Mouse (Mus musculus): ENCODE measurements around the gene Dmap1. TPM values are rescaled to one million over a fixed set of nuclear protein-coding genes. Genes with fewer than 3 reads are reported as not detected.

The Dmap1 gene
- 10 to 100 TPM; 22.3 to 35.4 (median 31.1) TPM for total RNA-seq (2022)

DNA sequence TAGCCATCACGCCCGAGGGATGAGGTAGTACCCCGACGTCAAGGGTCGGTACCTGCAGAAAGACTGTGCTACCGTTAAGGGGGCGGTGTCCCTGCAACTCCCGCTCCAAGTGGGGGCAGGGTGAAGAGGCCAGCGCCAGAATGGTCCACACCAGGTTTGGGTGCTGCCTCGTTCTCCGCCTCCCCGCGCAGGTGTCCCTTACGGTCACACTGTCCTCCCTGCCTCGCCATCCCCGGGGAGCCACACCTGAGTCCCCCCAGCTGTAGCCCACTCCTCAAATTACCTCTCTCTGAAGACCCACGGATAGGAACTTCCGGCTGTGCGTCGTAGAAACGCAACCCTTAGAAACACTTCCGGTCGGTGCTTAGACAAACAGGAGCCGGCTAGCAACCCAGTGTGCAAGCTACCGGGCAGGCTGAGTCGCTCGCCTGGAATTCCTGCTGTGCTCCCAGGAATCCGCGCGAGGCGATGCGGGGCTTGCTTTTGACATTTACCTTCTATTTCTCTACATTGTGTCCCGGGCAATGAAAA lies at the start of gene Dmap1:
Gene Dmap1 (minus strand): TSS at position 343 of the 531 bp plus-strand sequence.
- peak; percentile 65 for DNase-seq

DNA sequence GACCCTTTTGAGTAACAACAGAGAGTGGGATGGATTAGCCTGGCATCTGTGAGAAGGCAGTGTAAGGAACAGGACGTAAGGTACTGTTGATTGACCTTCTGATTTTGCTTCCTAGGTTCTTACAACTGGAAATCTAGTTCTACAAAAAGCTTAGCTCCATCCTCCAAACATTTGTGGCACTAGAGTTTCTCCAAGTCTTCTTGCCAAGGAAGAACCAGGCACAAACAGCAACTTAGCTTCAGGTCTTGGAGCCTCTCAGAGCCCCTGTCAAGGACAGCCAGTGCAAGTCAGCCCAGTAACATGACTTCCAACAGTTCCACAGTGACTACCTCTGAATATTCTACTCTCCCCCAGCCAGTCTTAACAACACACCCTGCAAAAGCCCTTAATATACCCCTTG lies 42.0 kb upstream of the Dmap1 start, which contains the start of gene Gm12845:
Gene Gm12845 (plus strand): TSS at position 301 of the 400 bp plus-strand sequence.
- DNase-seq, result no peak

GRCm38 (mm10) chr4:117713303-117714098 lies 31.4 kb upstream of the Dmap1 start:
- DNase-seq, result no peak

DNA sequence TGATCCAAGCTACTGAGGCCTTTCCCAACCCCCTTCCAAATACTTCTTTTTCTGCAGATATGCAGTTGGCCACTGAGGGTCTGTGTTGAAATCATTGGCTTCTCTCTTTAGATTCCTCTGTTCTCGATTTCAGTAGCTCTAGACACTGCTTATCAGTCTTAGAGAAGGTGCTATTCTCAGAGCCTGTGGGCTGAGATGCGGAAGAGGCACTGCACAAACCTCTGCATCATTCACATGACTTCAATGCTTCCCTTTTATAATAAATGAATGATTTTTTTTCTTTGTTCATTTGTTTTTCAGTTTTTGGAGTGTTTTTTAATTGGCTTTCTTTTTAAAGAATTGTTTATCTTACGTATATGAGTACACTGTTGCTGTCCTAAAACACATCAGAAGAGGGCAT lies 30.2 kb upstream of the Dmap1 start:
- no peak for DNase-seq

DNA sequence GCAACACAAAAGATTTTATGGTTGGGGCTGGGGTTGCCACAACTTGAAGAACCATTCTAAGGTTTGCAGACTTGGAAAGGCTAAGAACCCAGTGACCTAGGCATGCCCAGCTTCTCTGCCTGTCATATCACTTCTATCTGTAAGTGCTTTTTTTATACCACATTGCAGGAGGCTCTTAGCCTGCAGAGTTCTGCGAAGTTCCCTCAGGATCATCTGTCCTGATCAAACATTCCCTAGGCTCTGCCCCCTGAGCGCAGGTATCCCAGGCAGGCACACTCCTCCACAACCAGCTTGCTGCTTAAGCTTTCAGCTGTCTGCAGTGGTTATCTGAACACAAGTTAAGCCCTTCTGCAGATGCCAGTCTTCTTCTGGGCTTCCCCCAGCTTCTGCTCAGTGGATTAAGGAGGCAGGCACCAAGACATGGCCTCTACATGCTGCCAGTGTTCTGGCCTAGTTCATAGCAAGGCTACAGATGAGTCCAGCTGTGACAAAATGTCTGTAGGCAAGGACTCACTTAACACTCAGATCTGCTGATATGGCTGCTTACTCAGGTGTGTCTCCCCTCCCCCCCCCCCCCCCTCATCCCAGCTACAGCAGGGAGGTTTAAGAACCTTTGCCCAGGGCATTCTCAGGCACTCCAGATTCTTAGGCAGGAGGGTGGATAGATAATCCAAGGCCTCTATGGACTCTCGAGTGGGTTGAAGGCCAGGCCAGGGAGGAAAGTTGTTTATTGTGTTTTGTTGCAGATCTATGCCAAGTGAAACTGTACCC lies 26.9 kb upstream of the Dmap1 start:
- no peak for DNase-seq

GRCm38 (mm10) chr4:117705361-117705760 lies 23.3 kb upstream of the Dmap1 start:
- no peak for DNase-seq

GRCm38 (mm10) chr4:117686354-117686753 lies 4.3 kb upstream of the Dmap1 start:
- no peak for DNase-seq

GRCm38 (mm10) chr4:117683048-117683768 lies 1.1 kb upstream of the Dmap1 start:
- DNase-seq, result no peak

GRCm38 (mm10) chr4:117682463-117682862 lies 390 bp upstream of the Dmap1 start:
- DNase-seq, result no peak

- no peak for DNase-seq
Measured at GRCm38 (mm10) chr4:117680963-117681362, 1.1 kb downstream of the Dmap1 start.

- DNase-seq, result peak; percentile 34
Measured at GRCm38 (mm10) chr4:117676903-117677302, 5.2 kb downstream of the Dmap1 start.

DNA sequence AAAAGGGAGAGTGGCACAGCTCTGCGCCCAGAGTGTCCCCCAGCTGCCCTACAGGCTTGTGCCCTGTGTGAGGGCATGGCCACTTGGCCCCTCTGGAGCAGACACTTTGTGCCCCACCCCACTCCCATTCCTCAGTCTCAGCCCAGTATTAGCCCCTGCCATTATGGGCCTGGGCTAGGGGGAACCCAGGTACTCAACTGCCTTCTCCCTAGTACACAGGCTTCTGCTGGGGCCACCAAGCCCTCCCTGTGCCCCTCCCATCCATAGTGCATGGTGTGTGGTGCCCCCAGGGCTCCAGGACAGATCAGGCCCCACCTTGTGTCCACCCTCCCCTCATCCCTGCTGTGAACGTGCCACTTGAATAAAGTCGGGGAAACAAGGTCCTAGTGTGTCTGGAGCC lies 8.2 kb downstream of the Dmap1 start:
- no peak for DNase-seq

- no peak for DNase-seq
Measured at GRCm38 (mm10) chr4:117672042-117672441, 10.0 kb downstream of the Dmap1 start.

GRCm38 (mm10) chr4:117669874-117670273 lies 12.2 kb downstream of the Dmap1 start:
- no peak for DNase-seq

DNA sequence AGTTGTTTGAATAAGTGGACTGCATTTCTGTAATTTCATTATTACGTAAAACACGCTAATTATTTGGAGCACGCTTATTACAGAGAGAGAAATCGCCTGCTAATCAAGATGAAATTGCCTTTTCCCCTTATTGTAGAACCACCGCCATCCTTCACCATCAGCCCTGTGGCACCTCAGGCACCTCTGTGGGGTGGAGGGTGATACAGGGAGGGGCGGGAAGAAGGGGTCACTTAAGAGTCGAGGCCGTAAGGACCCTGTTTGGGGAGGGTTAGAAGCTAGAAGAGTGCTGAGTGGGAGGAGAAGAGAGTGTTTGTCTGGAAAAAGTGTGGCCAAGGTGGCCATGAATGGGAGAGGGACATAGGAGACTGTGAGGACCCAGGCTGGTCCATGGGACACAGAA lies 16.0 kb downstream of the Dmap1 start:
- DNase-seq, result no peak

DNA sequence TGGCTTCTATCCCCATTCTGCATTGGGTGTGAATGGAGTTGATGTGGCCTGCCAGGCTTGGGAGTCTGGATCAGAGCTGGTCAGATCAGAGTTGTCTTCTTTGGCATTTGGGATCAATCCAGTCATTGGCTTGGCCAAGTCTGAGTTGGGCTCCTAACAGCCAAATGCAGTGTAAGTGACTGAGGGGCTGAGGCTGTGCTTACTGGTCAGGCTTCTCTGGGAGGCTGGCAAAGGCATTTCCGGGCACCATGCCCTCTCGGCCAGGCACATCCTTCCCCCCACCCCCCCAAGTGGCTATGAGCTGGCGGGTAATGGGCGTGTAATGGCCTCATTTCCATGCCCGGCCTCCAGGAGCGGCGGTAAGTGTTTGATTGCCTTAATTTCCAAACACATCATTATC lies 16.5 kb downstream of the Dmap1 start:
- no peak for DNase-seq

DNA sequence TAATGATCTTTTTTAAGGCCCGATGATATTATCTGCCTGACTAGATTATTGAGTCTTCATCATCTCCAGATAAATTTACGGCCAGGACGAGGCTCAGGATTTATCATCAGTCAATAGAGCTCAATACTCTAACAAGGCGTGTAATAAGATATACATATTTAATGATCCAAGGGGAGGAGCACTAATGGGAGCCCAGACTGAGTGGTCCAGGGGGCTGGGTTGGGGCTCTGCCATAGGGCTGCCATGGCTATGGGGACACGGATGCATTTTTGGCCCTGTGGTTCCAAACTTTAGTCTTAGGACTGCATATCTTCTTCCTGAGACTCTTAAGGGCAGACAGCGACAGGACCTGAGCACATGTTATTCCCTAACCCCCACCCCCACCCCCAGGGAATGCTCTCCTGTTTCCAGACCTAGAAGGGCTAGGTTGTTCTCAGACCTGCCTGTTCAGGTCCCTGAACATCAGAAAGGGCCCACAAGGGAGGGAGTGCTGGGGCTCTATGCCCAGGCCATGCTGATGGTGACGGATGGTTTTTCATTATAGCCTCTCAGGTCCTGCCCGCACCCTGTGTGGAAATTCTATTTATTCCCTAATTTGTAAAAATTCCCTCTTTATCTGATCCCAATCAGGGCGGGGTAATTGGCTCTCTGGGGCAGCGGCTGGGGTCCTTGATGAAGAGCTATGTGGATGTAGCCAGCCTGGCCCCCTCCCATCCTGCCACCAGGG lies 17.5 kb downstream of the Dmap1 start:
- DNase-seq, result no peak

DNA sequence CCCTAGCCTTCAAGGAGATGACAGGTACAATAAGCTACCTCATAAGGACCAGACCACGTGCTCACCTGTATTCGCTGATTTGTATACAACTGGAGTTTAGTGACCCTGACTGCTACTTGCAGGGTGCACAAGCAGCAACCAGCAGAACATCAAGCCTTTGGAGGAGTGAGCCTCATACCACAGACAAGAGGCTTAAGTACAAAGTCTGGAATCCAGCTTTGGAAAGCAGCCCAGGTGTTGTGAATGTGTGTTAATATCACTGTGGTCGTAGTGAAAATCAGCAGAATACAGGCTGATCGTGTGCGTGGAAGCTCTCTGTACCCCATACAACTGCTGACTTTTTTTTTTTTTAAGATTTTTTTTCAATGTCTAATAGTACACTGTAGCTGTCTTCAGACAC lies 22.1 kb downstream of the Dmap1 start:
- no peak for DNase-seq

GRCm38 (mm10) chr4:117658582-117659444 lies 23.3 kb downstream of the Dmap1 start:
- DNase-seq, result no peak

GRCm38 (mm10) chr4:117657646-117658045 lies 24.4 kb downstream of the Dmap1 start:
- no peak for DNase-seq

DNA sequence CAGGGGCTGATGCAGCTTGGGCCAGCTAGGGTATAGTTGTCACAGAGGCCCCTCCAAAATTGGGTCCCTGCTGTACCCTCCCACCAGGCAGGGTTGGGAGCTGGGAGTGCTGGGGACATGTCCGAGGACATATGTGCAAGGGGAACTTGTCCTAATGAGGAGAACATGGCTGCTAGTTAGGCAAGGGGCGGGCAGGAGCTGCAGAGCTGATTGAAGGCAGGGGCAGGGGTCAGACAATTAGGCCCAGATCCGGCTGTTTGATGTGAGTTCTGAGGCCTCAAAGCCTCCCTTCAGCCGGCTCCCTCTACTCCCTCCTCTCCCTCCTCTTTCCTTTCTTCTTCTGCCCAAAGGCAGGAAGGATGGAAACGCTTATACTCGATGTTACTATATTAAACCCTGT lies 25.1 kb downstream of the Dmap1 start:
- no peak for DNase-seq
